Mouse (Mus musculus): ENCODE data around the gene Lrp5. TPM values are rescaled to one million over a fixed set of nuclear protein-coding genes. Genes with fewer than 3 reads are reported as not detected.

Lrp5 gene
- polyA plus RNA-seq (2012; rRNA removed), result 44.1 and 65.8 TPM in 2 replicates

DNA sequence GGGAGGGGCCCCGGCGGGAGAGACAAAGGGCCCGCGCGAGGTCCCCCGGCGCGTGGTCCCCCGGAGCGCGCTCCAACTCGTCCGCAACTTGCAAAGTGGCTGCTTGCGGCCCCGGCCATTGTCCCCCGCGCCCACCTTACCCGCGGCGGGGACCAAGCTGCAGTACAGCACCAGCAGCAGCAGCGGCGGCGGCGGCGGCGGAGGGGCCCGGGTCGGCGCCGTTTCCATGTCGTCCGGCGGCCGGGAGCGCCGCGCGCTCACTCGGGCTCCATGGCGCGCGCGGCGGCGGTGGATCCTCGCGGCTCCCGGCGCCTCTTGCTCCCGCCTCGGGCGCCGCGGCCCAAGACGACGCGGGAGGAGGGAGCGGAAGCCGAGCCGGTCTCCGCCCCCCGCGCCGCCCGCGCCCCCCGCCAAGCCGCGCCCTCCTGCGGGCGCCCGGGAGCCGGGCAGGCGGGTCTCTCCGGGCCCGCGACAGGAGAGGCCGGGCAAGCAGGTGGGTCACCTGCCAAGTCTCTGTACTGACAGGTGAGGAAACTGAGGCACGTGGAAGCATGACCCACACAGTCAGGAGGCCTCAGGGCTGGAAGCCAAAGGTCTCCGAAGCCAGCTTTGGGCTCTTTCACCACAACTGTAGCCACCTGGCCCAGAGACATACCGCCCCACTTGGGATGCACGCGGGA, at the start of gene Lrp5:
Lrp5 (minus strand) TSS at position 350 of the 680 bp plus-strand sequence.
- no peak for DNase-seq (ENCODE audit: low read depth)

GRCm38 (mm10) chr19:3736001-3736400, 49.6 kb upstream of the Lrp5 start:
- no peak for DNase-seq (ENCODE audit: low read depth)

GRCm38 (mm10) chr19:3730781-3731646, 44.6 kb upstream of the Lrp5 start:
- no peak for DNase-seq (ENCODE audit: low read depth)

DNA sequence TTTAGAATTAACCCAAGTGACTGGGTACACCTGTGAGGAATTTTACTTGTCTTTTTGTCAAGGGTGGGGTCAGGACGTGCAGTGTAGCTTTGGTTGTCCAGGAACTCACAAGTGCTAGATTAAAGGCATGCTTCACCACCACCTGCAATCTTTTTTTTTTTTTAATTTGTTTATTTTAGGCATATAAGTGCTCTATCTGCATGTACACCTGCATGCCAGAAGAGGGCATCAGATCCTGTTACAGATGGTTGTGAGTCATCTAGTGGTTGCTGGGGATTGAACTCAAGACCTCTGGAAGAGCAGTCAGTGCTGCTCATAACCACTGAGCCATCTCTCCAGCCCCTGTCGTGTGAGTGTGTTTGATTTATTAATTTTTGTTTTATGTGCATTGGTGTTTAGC, 42.5 kb upstream of the Lrp5 start:
- DNase-seq (ENCODE audit: low read depth), result no peak

DNA sequence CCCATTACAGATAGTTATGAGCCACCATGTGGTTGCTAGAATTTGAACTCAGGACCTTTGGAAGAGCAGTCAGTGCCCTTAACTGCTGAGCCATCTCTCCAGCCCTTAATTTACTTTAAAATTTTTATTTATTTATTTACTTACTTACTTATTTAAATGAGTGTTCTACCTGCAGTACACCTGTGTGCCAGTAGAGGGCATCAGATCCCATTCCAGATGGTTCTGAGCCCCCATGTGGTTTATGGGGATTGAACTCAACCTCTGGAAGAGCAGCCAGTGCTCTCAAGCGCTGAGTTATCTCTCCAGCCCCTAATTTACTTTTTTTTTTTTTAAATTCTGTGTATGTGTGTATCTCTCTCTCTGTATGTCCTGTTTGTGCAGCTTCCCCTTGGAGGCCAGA, 38.4 kb upstream of the Lrp5 start:
- no peak for DNase-seq (ENCODE audit: low read depth)

DNA sequence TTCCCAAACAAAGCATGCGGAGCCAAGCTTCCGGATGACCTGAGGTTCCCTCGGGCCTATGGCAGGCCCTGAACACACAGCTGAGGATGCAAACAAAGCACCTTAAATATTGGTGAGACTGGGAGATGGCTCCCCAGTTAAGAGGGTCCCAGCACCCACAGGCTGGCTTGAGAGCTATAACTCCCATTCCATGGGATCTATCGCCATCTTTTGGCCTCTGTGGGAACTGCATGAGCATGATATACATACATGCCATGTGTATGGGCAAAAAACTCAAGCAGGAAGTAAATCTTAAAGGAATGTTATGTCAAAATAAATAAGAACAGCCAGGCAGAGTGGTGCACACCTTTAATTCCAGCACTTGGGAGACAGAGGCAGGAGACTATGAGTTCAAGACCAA, 37.5 kb upstream of the Lrp5 start:
- DNase-seq (ENCODE audit: low read depth), result no peak

DNA sequence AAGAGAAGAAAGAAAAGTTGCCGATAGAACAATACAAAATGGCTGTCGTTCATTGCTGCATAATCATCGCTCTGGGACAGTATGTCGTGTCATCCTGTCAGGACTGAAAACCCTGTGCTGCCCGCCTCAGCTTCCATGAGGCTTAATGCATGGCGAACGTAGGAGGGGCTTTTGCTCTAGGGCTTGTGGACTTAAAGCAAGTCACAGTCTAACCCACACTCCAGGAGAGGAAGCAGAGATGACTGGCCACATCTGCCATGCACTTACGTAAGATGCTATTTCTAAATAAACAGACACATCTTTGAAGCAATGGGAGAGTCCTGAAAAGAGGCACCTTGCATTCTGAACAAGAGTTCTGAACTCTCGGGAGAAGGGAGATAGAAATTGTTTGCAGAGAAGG, 36.8 kb upstream of the Lrp5 start:
- no peak for DNase-seq (ENCODE audit: low read depth)

DNA sequence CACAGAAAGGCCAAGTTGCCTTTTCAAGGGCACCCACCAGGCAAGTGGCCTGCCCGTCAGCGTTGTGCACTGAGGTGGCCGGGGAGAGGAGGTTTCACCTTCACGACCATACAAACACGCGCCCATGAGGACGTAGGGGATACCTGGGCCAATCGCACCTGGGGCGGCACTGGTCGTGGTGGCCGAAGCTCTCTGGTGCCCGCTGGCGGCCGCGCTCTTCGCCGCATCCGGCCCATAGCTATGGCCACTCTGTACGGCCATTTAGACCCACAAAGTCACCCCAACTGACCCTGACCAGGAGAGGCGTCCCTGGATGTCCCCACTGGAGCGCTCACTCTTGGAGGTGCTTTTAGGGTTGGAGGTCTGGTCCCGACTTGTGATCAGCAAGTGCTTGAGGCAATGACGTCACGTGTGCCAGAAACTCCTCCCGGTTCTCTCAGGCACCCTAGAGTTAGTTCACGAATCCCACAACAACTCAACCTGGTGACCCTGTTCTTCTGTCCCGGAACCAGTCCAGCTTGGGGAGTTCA, 33.1 kb upstream of the Lrp5 start:
- DNase-seq (ENCODE audit: low read depth), result no peak

GRCm38 (mm10) chr19:3718481-3719361, 32.4 kb upstream of the Lrp5 start:
- no peak for DNase-seq (ENCODE audit: low read depth)

DNA sequence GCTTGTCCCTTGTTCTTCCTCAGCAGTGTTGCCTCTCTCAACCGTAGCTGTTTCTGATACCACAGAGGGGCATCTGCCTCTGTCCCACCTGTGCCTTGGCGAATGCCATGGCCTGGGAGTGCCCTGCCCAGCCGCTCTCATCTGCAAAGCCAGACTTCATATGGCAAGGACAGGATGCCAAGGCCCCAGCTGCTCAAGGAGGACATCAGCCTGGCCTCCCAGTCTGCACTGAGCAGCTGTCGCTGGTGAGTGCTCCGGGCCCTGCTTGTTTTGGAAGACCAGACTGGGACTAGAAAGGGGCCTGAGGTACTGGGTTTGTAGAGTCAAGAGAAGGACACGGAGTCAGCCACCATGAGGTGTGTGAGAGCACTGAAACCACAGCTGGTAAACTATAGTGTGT, 28.0 kb upstream of the Lrp5 start:
- DNase-seq (ENCODE audit: low read depth), result no peak

DNA sequence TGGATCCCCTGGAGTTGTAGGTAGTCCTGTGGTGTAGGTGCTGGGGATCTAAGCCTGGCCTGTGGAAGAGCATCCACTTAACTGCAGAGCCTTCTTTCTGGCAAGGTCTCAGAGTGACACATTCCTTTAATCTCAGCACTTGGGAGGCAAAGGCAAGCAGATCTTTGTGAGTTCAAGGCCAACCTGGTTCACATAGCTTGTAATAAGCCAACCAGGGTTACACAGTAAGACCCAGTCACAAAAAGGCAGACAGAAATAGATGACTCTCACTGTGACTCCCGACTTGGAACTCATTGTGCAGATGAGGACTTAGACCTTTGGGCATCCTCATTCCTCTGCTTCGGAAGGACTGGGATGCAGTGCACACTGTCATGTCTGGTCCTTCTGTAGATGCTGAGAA, 24.1 kb upstream of the Lrp5 start:
- no peak for DNase-seq (ENCODE audit: low read depth)

- DNase-seq (ENCODE audit: low read depth), result no peak
Observed at GRCm38 (mm10) chr19:3709013-3709787, 22.8 kb upstream of the Lrp5 start.

GRCm38 (mm10) chr19:3708078-3709012, 22.0 kb upstream of the Lrp5 start, which contains the start of gene 1810055G02Rik:
Gene 1810055G02Rik (plus strand): TSS chr19:3708293.
- no peak for DNase-seq (ENCODE audit: low read depth)

- DNase-seq (ENCODE audit: low read depth), result no peak
Observed at GRCm38 (mm10) chr19:3707553-3707952, 21.2 kb upstream of the Lrp5 start.

DNA sequence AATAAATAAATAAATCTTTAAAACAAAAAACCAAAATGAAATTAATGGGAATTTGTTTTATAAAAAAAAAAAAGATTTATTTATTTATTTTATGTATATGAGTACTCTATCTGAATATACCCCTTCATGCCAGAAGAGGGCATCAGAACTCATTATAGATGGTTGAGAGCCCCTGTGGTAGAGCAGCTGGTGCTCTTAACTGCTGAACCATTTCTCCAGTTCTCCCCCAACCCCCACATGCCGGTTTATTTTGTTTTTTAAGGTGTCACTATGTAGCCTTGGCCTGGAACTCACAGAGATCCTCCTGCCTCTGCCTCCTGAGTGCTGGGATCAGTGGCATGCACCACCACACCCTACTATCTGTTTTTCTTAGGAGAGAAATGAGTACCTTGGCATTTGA, 19.9 kb upstream of the Lrp5 start:
- no peak for DNase-seq (ENCODE audit: low read depth)

- no peak for DNase-seq (ENCODE audit: low read depth)
Observed at GRCm38 (mm10) chr19:3702460-3702859, 16.1 kb upstream of the Lrp5 start.

GRCm38 (mm10) chr19:3699508-3700438, 13.4 kb upstream of the Lrp5 start:
- DNase-seq (ENCODE audit: low read depth), result no peak

GRCm38 (mm10) chr19:3698035-3698434, 11.7 kb upstream of the Lrp5 start:
- no peak for DNase-seq (ENCODE audit: low read depth)

DNA sequence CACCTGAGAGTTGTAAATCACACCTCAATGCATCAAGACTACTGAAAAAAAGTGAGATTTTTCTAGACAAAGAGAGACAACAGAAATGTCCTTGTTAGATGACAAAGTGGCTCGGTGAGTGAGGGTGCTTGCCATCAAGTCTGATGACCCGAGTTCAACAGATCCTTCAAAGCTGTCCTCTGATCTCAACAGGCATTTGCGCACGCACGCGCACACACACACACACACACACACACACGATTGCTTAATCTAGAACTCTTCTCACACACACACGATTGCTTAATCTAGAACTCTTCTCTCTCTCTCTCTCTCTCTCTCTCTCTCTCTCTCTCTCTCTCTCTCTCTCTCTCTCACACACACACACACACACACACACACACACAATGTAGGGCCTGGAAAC, 9.6 kb upstream of the Lrp5 start:
- no peak for DNase-seq (ENCODE audit: low read depth)

Measured in gonadal fat pad, adult 2 months (tissue).